Mouse (Mus musculus) embryonic fibroblast, embryonic 13.5 days (primary cell): Measurements from ENCODE around the gene Ppp1r2.

Experiments
- CTCF ChIP-seq: IDR thresholded peaks from 2 replicates; pipeline ENCODE4 v1.5.1; 2011; ENCODE audit warnings: mild to moderate bottlenecking, control low read depth, low read length, moderate library complexity, borderline replicate concordance; ENCODE audit not compliant: insufficient read depth
- POLR2A ChIP-seq: IDR thresholded peaks from 2 replicates; pipeline ENCODE4 v1.6.1; 2011; ENCODE audit warnings: low read depth, mild to moderate bottlenecking, control low read depth, low read length, moderate library complexity

DNA sequence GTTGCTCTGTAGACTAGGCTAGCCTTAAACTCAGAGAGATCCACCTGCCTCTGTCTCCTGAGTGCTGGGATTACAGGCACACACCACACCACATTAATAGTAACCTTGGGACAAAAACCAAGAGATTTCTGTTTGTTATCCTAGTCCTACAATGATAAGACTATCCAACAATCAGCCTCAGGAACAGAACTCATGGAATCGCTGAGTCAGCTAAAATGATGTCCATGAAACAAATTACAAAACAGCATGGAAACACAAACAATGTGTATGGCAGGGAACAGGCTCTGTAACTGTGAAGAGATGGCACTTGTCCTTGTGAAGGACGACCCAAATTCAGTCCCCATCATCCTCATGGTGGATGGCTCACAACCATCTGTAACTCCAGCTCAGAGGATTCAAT lies 8.4 kb downstream of the Ppp1r2 start:
- TF ChIP-seq POLR2A (no peak), CTCF (no peak)
